Mouse (Mus musculus): ENCODE results near the gene Zfp219. TPM values are rescaled to one million over a fixed set of nuclear protein-coding genes. Genes with fewer than 3 reads are reported as not detected.

Gene Zfp219
- polyA plus RNA-seq, 1 experiment from 2014 or later = 105 TPM

GRCm38 (mm10) chr14:51960316-51960715, 60.2 kb downstream of the Zfp219 start:
- no peak for ATAC-seq (replicated peaks; ENCODE audit: low FRiP score)
- no peaks in the 10 kb centered on the region for H3K27me3 ChIP-seq (ENCODE audit: control insufficient read depth, insufficient read depth, low read length)
- no peak for DNase-seq (ENCODE audit: low spot score)
- H3K4me1 ChIP-seq (replicated peaks; ENCODE audit: control insufficient read depth, insufficient read depth, low read length) = no peaks in the 10 kb centered on the region
- H3K27ac ChIP-seq (ENCODE audit: low read depth, low read length) = no peak overlapping the region
- 81% methylated on average over 2 of the region's 2 CpGs for WGBS
- H3K9ac ChIP-seq (ENCODE audit: low read length) = no peak overlapping the region
- no peaks in the 10 kb centered on the region for H3K36me3 ChIP-seq (ENCODE audit: control insufficient read depth, insufficient read depth, low read length)
- no peak overlapping the region for H3K4me2 ChIP-seq (ENCODE audit: low read depth, low read length, severe bottlenecking)
- H3K9me3 ChIP-seq (ENCODE audit: control insufficient read depth, low read length) = no peaks in the 10 kb centered on the region
- no peak overlapping the region for H3K4me3 ChIP-seq (ENCODE audit: low read depth, low read length)

Other genes with a start within 250 kb of the Zfp219 start
- gene Ang4, start 247.1 kb downstream of the Zfp219 start, polyA plus RNA-seq (2014; fragmentation: Nextera tagmentation; extraction: Ambion mirVana) = not detected in 2 replicates
- not detected in 2 replicates for gene AY358078, start 220.7 kb downstream of the Zfp219 start, polyA plus RNA-seq (2014; fragmentation: Nextera tagmentation; extraction: Ambion mirVana)
- gene Ear6, start 167.0 kb downstream of the Zfp219 start, polyA plus RNA-seq (2014; fragmentation: Nextera tagmentation; extraction: Ambion mirVana) = not detected in 2 replicates
- 48.1 and 60.0 TPM in 2 replicates for gene Mettl17, start 135.9 kb downstream of the Zfp219 start, polyA plus RNA-seq (2014; fragmentation: Nextera tagmentation; extraction: Ambion mirVana)
- 0.45 and 0.89 TPM in 2 replicates for gene Slc39a2, start 127.8 kb downstream of the Zfp219 start, polyA plus RNA-seq (2014; fragmentation: Nextera tagmentation; extraction: Ambion mirVana)
- 8.9 and 11.2 TPM in 2 replicates for gene Ndrg2, start 106.6 kb downstream of the Zfp219 start, polyA plus RNA-seq (2014; fragmentation: Nextera tagmentation; extraction: Ambion mirVana)
- not detected in 2 replicates for gene Tppp2, start 102.3 kb downstream of the Zfp219 start, polyA plus RNA-seq (2014; fragmentation: Nextera tagmentation; extraction: Ambion mirVana)
- gene Rnase13, start 98.0 kb downstream of the Zfp219 start, polyA plus RNA-seq (2014; fragmentation: Nextera tagmentation; extraction: Ambion mirVana) = not detected in 2 replicates
- gene Arhgef40, start 36.0 kb downstream of the Zfp219 start, polyA plus RNA-seq (2014; fragmentation: Nextera tagmentation; extraction: Ambion mirVana) = 93.3 and 99.7 TPM in 2 replicates
- gene Tmem253, start 5.1 kb downstream of the Zfp219 start, polyA plus RNA-seq (2014; fragmentation: Nextera tagmentation; extraction: Ambion mirVana) = 0.92 and 0.95 TPM in 2 replicates
- gene Olfr221, start 21.7 kb upstream of the Zfp219 start, polyA plus RNA-seq (2014; fragmentation: Nextera tagmentation; extraction: Ambion mirVana) = not detected in 2 replicates
- gene Hnrnpc, start 83.3 kb upstream of the Zfp219 start, polyA plus RNA-seq (2014; fragmentation: Nextera tagmentation; extraction: Ambion mirVana) = 937 and 1,003 TPM in 2 replicates
- 108 and 109 TPM in 2 replicates for gene Rpgrip1, start 90.0 kb upstream of the Zfp219 start, polyA plus RNA-seq (2014; fragmentation: Nextera tagmentation; extraction: Ambion mirVana)
- 92.3 and 92.8 TPM in 2 replicates for gene Supt16, start 176.7 kb upstream of the Zfp219 start, polyA plus RNA-seq (2014; fragmentation: Nextera tagmentation; extraction: Ambion mirVana)
- 55.3 and 62.9 TPM in 2 replicates for gene Chd8, start 237.0 kb upstream of the Zfp219 start, polyA plus RNA-seq (2014; fragmentation: Nextera tagmentation; extraction: Ambion mirVana)